Mouse (Mus musculus): Measurements from ENCODE around the gene Dpp9. TPM values are rescaled to one million over a fixed set of nuclear protein-coding genes. Genes with fewer than 3 reads are reported as not detected.

Dpp9 gene
- polyA plus RNA-seq (2012; rRNA removed), result 16.5 and 19.1 TPM in 2 replicates

GRCm38 (mm10) chr17:56218377-56219191 is at the start of gene Dpp9:
Dpp9 (minus strand) TSS chr17:56218905.

GRCm38 (mm10) chr17:56256239-56256881 is 37.7 kb upstream of the Dpp9 start, which contains the start of gene Fem1a:
Fem1a (plus strand) TSS chr17:56256810.

GRCm38 (mm10) chr17:56183658-56184103 is 35.0 kb downstream of the Dpp9 start, which contains the start of gene Mydgf:
Mydgf (minus strand) TSS chr17:56183920.

GRCm38 (mm10) chr17:56162231-56162774 is 56.4 kb downstream of the Dpp9 start, which contains the start of gene Tnfaip8l1:
Tnfaip8l1 (plus strand) TSS chr17:56162477.

GRCm38 (mm10) chr17:56139858-56140595 is 78.7 kb downstream of the Dpp9 start, which contains the start of gene Sema6b:
Sema6b (minus strand) TSS chr17:56140343.

Other genes with a start within 250 kb of the Dpp9 start
- 0.44 and 0.54 TPM in 2 replicates for gene Shd, start 248.4 kb downstream of the Dpp9 start, polyA plus RNA-seq (2012; rRNA removed)
- 0.07 and 0.12 TPM in 2 replicates for gene Fsd1, start 232.4 kb downstream of the Dpp9 start, polyA plus RNA-seq (2012; rRNA removed)
- gene Stap2, start 213.3 kb downstream of the Dpp9 start, polyA plus RNA-seq (2012; rRNA removed), result 15.6 and 16.5 TPM in 2 replicates
- 28.4 and 34.8 TPM in 2 replicates for gene Mpnd, start 213.2 kb downstream of the Dpp9 start, polyA plus RNA-seq (2012; rRNA removed)
- gene Sh3gl1, start 182.3 kb downstream of the Dpp9 start, polyA plus RNA-seq (2012; rRNA removed), result 36.6 and 39.4 TPM in 2 replicates
- gene Chaf1a, start 178.5 kb downstream of the Dpp9 start, polyA plus RNA-seq (2012; rRNA removed), result 6.3 and 6.8 TPM in 2 replicates
- 16.2 and 18.5 TPM in 2 replicates for gene Ubxn6, start 143.9 kb downstream of the Dpp9 start, polyA plus RNA-seq (2012; rRNA removed)
- gene Hdgfl2, start 139.3 kb downstream of the Dpp9 start, polyA plus RNA-seq (2012; rRNA removed), result 21.8 and 24.8 TPM in 2 replicates
- 1.8 and 2.7 TPM in 2 replicates for gene Plin4, start 109.1 kb downstream of the Dpp9 start, polyA plus RNA-seq (2012; rRNA removed)
- gene Plin5, start 101.3 kb downstream of the Dpp9 start, polyA plus RNA-seq (2012; rRNA removed), result 30.3 and 41.4 TPM in 2 replicates
- 27.0 and 30.1 TPM in 2 replicates for gene Lrg1, start 96.9 kb downstream of the Dpp9 start, polyA plus RNA-seq (2012; rRNA removed)
- gene Sema6b, start 78.6 kb downstream of the Dpp9 start, polyA plus RNA-seq (2012; rRNA removed), result 3.1 and 4.3 TPM in 2 replicates
- gene Tnfaip8l1, start 56.4 kb downstream of the Dpp9 start, polyA plus RNA-seq (2012; rRNA removed), result 2.3 and 2.7 TPM in 2 replicates
- gene Mydgf, start 35.0 kb downstream of the Dpp9 start, polyA plus RNA-seq (2012; rRNA removed), result 55.4 and 56.7 TPM in 2 replicates
- 5.1 and 5.5 TPM in 2 replicates for gene Fem1a, start 37.9 kb upstream of the Dpp9 start, polyA plus RNA-seq (2012; rRNA removed)
- gene Ticam1, start 57.9 kb upstream of the Dpp9 start, polyA plus RNA-seq (2012; rRNA removed), result 6.8 and 8.0 TPM in 2 replicates
- gene Plin3, start 74.0 kb upstream of the Dpp9 start, polyA plus RNA-seq (2012; rRNA removed), result 13.8 and 16.0 TPM in 2 replicates
- not detected in 2 replicates for gene Arrdc5, start 81.4 kb upstream of the Dpp9 start, polyA plus RNA-seq (2012; rRNA removed)
- gene Uhrf1, start 84.4 kb upstream of the Dpp9 start, polyA plus RNA-seq (2012; rRNA removed), result 33.6 and 34.3 TPM in 2 replicates
- 5.8 and 6.7 TPM in 2 replicates for gene Kdm4b, start 107.2 kb upstream of the Dpp9 start, polyA plus RNA-seq (2012; rRNA removed)

Data from liver, embryonic 18 days (tissue).